Mouse (Mus musculus) embryo, embryonic 10.5 days (tissue): ENCODE data around the gene Bahcc1.
A peak's percentile ranks its signal among the peaks of the same experiment; 100 is the strongest.

ENCODE experiments used
- DNase-seq: peaks from one replicate; pipeline ENCODE4 v3.0.0-alpha.2; 2015; ENCODE audit warnings: low spot score

Gene Bahcc1

GRCm38 (mm10) chr11:120232230-120233097, at the start of gene Bahcc1:
Gene Bahcc1, plus strand, starts transcription at chr11:120232947.
- peak; percentile 100 for DNase-seq

- no peak for DNase-seq
These were observed 49.6 kb upstream of the Bahcc1 start for GRCm38 (mm10) chr11:120183180-120183579.

GRCm38 (mm10) chr11:120183708-120184107, 49.0 kb upstream of the Bahcc1 start:
- DNase-seq, result peak; percentile 47

- peak; percentile 87 for DNase-seq
These were observed 48.1 kb upstream of the Bahcc1 start for GRCm38 (mm10) chr11:120184371-120185315.

- peak; percentile 76 for DNase-seq
These were observed 47.2 kb upstream of the Bahcc1 start for GRCm38 (mm10) chr11:120185316-120186141.

GRCm38 (mm10) chr11:120186145-120186740, 46.5 kb upstream of the Bahcc1 start:
- DNase-seq, result peak; percentile 58

GRCm38 (mm10) chr11:120186821-120187235, 45.9 kb upstream of the Bahcc1 start:
- peak; percentile 82 for DNase-seq

GRCm38 (mm10) chr11:120187236-120188101, 45.3 kb upstream of the Bahcc1 start:
- peak; percentile 77 for DNase-seq

- peak; percentile 62 for DNase-seq
These were observed 44.7 kb upstream of the Bahcc1 start for GRCm38 (mm10) chr11:120188102-120188480.

- peak; percentile 78 for DNase-seq
These were observed 44.0 kb upstream of the Bahcc1 start for GRCm38 (mm10) chr11:120188481-120189441.

- peak; percentile 99 for DNase-seq
These were observed 43.1 kb upstream of the Bahcc1 start for GRCm38 (mm10) chr11:120189459-120190312.

- DNase-seq, result no peak
These were observed 42.0 kb upstream of the Bahcc1 start for GRCm38 (mm10) chr11:120190526-120191412.

- DNase-seq, result no peak
These were observed 33.9 kb upstream of the Bahcc1 start for GRCm38 (mm10) chr11:120198831-120199230.

GRCm38 (mm10) chr11:120199766-120200165, 33.0 kb upstream of the Bahcc1 start:
- DNase-seq, result no peak

- no peak for DNase-seq
These were observed 32.1 kb upstream of the Bahcc1 start for GRCm38 (mm10) chr11:120200621-120201020.

- no peak for DNase-seq
These were observed 28.5 kb upstream of the Bahcc1 start for GRCm38 (mm10) chr11:120204200-120204599.

GRCm38 (mm10) chr11:120206069-120206668, 26.6 kb upstream of the Bahcc1 start:
- no peak for DNase-seq
